Mouse (Mus musculus) hindbrain, postnatal 0 days (tissue): ENCODE measurements around the gene Kcna6. TPM values are rescaled to one million over a fixed set of nuclear protein-coding genes. Genes with fewer than 3 reads are reported as not detected.

ENCODE experiments used
- ATAC-seq: fragments of 200-750 bp; cut with Nextera tagmentation; 2 replicates; pipeline ENCODE4 v1.8.0; 2017; ENCODE audit warnings: mild to moderate bottlenecking, moderate TSS enrichment, moderate library complexity
- DNase-seq: peaks from one replicate; pipeline ENCODE4 v3.0.0-alpha.2; 2015; ENCODE audit warnings: low spot score
- H3K27ac ChIP-seq: fragments of 300-500 bp; sonication (generic); 2 replicates; pipeline ENCODE4 v1.5.1; 2014; ENCODE audit warnings: mild to moderate bottlenecking
- H3K27me3 ChIP-seq: fragments of 300-500 bp; sonication (generic); 2 replicates; pipeline ENCODE4 v1.6.1; 2014; ENCODE audit warnings: low read length, mixed read lengths; ENCODE audit not compliant: insufficient read depth
- H3K36me3 ChIP-seq: fragments of 300-500 bp; sonication (generic); 2 replicates; pipeline ENCODE4 v1.6.1; 2014; ENCODE audit warnings: low read length, mixed read lengths; ENCODE audit not compliant: insufficient read depth
- H3K4me1 ChIP-seq: fragments of 300-500 bp; sonication (generic); 2 replicates; pipeline ENCODE4 v1.6.1; 2014; ENCODE audit warnings: antibody characterized with exemption, low read length, mixed read lengths; ENCODE audit not compliant: insufficient read depth
- H3K4me2 ChIP-seq: fragments of 300-500 bp; sonication (generic); 2 replicates; pipeline ENCODE4 v1.6.1; 2014; ENCODE audit warnings: low read depth, mild to moderate bottlenecking, low read length, moderate library complexity, mixed read lengths
- H3K4me3 ChIP-seq: fragments of 300-500 bp; sonication (generic); 2 replicates; pipeline ENCODE4 v1.5.1; 2014; ENCODE audit warnings: low read length
- H3K9ac ChIP-seq: fragments of 300-500 bp; sonication (generic); replicated peaks from 2 replicates; pipeline ENCODE4 v1.6.1; 2014; ENCODE audit warnings: mild to moderate bottlenecking, low read length, moderate library complexity, mixed read lengths
- H3K9me3 ChIP-seq: fragments of 300-500 bp; sonication (generic); 2 replicates; pipeline ENCODE4 v1.6.1; 2016; ENCODE audit warnings: low read length, mixed read lengths
- CTCF ChIP-seq: IDR thresholded peaks from 2 replicates; pipeline ENCODE4 v1.5.1; 2016; ENCODE audit warnings: antibody characterized with exemption, control low read depth, low read depth
- WGBS: fragments of 180-500 bp; shearing (Covaris S2); extraction: QIAGEN DNeasy Blood & Tissue Kit; methylation state at CpG from one replicate; pipeline ENCODE4 v1.1.7; 2014; 5-methylcytosine and 5-hydroxymethylcytosine counted together
- polyA plus RNA-seq: library from polyadenylated mRNA; unstranded; fragments of >200 nt; fragmentation: Nextera tagmentation; extraction: Ambion mirVana; gene quantifications from 2 replicates; pipeline ENCODE4 v1.2.1, GENCODE M21; 2015
- total RNA-seq: library from RNA; depleted of rRNA; stranded (reverse); fragments of >200 nt; gene quantifications from 2 replicates; pipeline ENCODE4 v1.2.3, GENCODE M21; 2014; rRNA removed

Kcna6 gene
- total RNA-seq (66.4 and 67.5 TPM in 2 replicates), polyA plus RNA-seq (23.6 TPM in 2 replicates)

- Histone ChIP-seq H3K9ac (peak within 1 kb of the TSS; percentile 65), H3K27me3 (no peaks in the 10 kb centered on the region), H3K36me3 (no peaks in the 10 kb centered on the region), H3K4me2 (peak within 1 kb of the TSS; percentile 86), H3K27ac (peak within 1 kb of the TSS; percentile 80), H3K9me3 (no peaks in the 10 kb centered on the region), H3K4me1 (peaks cover 18% of the 10 kb centered on the region), H3K4me3 (peak within 1 kb of the TSS; percentile 61)
- 3% methylated on average over 36 of the region's 36 CpGs for WGBS
- DNase-seq (peak; percentile 87), ATAC-seq (peak; percentile 95)
- TF ChIP-seq CTCF, result no peak
Observed at GRCm38 (mm10) chr6:126740211-126741142, at the start of gene Kcna6. Gene Kcna6 (minus strand): TSS chr6:126740674.

GRCm38 (mm10) chr6:126788863-126789262 lies 48.4 kb upstream of the Kcna6 start:
- DNase-seq (no peak), ATAC-seq (no peak)
- H3K36me3 ChIP-seq, result no peaks in the 10 kb centered on the region
- no peaks in the 10 kb centered on the region for H3K4me1 ChIP-seq
- 78% methylated on average over 8 of the region's 8 CpGs for WGBS
- H3K9ac ChIP-seq, result no peak overlapping the region
- TF ChIP-seq CTCF, result no peak
- no peaks in the 10 kb centered on the region for H3K9me3 ChIP-seq
- H3K27ac ChIP-seq, result no peak overlapping the region
- H3K4me3 ChIP-seq, result no peak overlapping the region
- H3K4me2 ChIP-seq, result no peak overlapping the region
- H3K27me3 ChIP-seq, result no peaks in the 10 kb centered on the region

- no peaks in the 10 kb centered on the region for H3K9me3 ChIP-seq
- no peak overlapping the region for H3K4me2 ChIP-seq
- 42% methylated on average over 5 of the region's 5 CpGs for WGBS
- no peaks in the 10 kb centered on the region for H3K4me1 ChIP-seq
- H3K4me3 ChIP-seq, result no peak overlapping the region
- ATAC-seq (no peak), DNase-seq (no peak)
- no peak overlapping the region for H3K27ac ChIP-seq
- no peak overlapping the region for H3K9ac ChIP-seq
- no peak for TF ChIP-seq CTCF
- H3K27me3 ChIP-seq, result no peaks in the 10 kb centered on the region
- H3K36me3 ChIP-seq, result no peaks in the 10 kb centered on the region
Observed at GRCm38 (mm10) chr6:126784206-126784605, 43.7 kb upstream of the Kcna6 start.

GRCm38 (mm10) chr6:126783651-126784066 lies 43.2 kb upstream of the Kcna6 start:
- TF ChIP-seq CTCF, result no peak
- DNase-seq, result no peak
- Histone ChIP-seq H3K27ac (no peak overlapping the region), H3K27me3 (no peaks in the 10 kb centered on the region), H3K4me3 (no peak overlapping the region), H3K9ac (no peak overlapping the region), H3K4me1 (no peaks in the 10 kb centered on the region), H3K36me3 (no peaks in the 10 kb centered on the region), H3K4me2 (no peak overlapping the region), H3K9me3 (no peaks in the 10 kb centered on the region)
- WGBS, result 72% methylated on average over 10 of the region's 10 CpGs
- ATAC-seq, result no peak

- Histone ChIP-seq H3K9ac (no peak overlapping the region), H3K4me1 (no peaks in the 10 kb centered on the region), H3K27ac (no peak overlapping the region), H3K36me3 (no peaks in the 10 kb centered on the region), H3K4me2 (no peak overlapping the region), H3K4me3 (no peak overlapping the region), H3K27me3 (no peaks in the 10 kb centered on the region), H3K9me3 (no peaks in the 10 kb centered on the region)
- ATAC-seq (no peak), DNase-seq (no peak)
- TF ChIP-seq CTCF, result no peak
- WGBS, result 84% methylated on average over 1 of the region's 1 CpGs
Observed at GRCm38 (mm10) chr6:126783056-126783455, 42.6 kb upstream of the Kcna6 start.

- DNase-seq, result no peak
- no peak for TF ChIP-seq CTCF
- Histone ChIP-seq H3K4me3 (no peak overlapping the region), H3K4me1 (0 out of 2 replicates have a peak, but pooled peaks cover 5% of the 10 kb centered on the region), H3K27me3 (no peaks in the 10 kb centered on the region), H3K4me2 (no peak overlapping the region), H3K36me3 (no peaks in the 10 kb centered on the region), H3K9ac (no peak overlapping the region), H3K27ac (no peak overlapping the region), H3K9me3 (no peaks in the 10 kb centered on the region)
- ATAC-seq, result no peak
- 77% methylated on average over 6 of the region's 6 CpGs for WGBS
Observed at GRCm38 (mm10) chr6:126777889-126778288, 37.4 kb upstream of the Kcna6 start.

GRCm38 (mm10) chr6:126773873-126774272 lies 33.4 kb upstream of the Kcna6 start:
- Histone ChIP-seq H3K27ac (no peak overlapping the region), H3K27me3 (no peaks in the 10 kb centered on the region), H3K4me2 (no peak overlapping the region), H3K4me1 (peaks cover 12% of the 10 kb centered on the region; the same call in 1 of the 2 replicates), H3K9me3 (no peaks in the 10 kb centered on the region), H3K4me3 (no peak overlapping the region), H3K36me3 (no peaks in the 10 kb centered on the region), H3K9ac (no peak overlapping the region)
- no peak for DNase-seq
- whole genome bisulfite sequencing, result 59% methylated on average over 4 of the region's 4 CpGs
- TF ChIP-seq CTCF, result no peak
- ATAC-seq, result peak; percentile 18; the same call in 1 of the 2 replicates
